ENCODE assay signal across 30 mouse cellular contexts in the genomic region with DNA sequence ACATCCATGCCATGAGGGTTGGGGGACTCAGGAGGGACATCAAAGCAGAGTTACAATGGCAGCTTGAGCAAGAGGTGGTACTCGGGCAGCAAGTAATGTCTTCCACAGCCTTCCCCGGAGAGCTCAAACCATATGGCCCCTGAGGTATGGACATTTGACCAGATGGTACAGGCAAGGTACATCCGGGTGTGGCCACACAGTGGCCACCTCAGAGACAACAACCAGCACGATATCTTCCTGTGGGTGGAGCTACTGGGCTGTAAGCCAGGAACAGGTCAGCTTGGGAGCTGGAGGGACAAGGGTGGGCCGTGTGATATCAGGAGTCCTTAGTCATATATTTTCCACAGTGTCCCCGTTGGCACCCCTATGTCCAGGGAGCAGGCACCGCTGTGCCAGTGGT. TPM values are rescaled to one million over a fixed set of nuclear protein-coding genes. Genes with fewer than 3 reads are reported as not detected.
DNase-seq lines count a peak whose midpoint lies in the region; TF ChIP-seq lines count a peak whose summit lies in the region.
"Had no signal": no experiment of that assay in that cellular context is flagged by ENCODE, and none has a peak within 500 bp of the region (broad histone marks: within the 10 kb centered on the region; RNA-seq: fewer than 3 reads in every experiment).

No protein-coding gene starts in this region.

- no peaks in the 10 kb centered on the region for H3K36me3 ChIP-seq in limb, embryonic 10.5 days
- H3K36me3 ChIP-seq: heart, embryonic 12.5 days; hindbrain, embryonic 13.5 days; kidney, embryonic 15.5 days; limb, embryonic 15.5 days; liver, embryonic 13.5 days; midbrain, embryonic 12.5 days; neural tube, embryonic 12.5 days had no signal

- H3K4me1 ChIP-seq in cerebellum, adult 2 months (ENCODE audit: control insufficient read depth, insufficient read depth, low read length) = peaks cover 18% of the 10 kb centered on the region
- peaks cover 18% of the 10 kb centered on the region for H3K4me1 ChIP-seq in limb, embryonic 10.5 days
- H3K4me1 ChIP-seq: heart, embryonic 12.5 days; hindbrain, embryonic 13.5 days; limb, embryonic 15.5 days; neural tube, embryonic 12.5 days had no signal

- no peak overlapping the region for H3K27ac ChIP-seq in cerebellum, adult 2 months (ENCODE audit: insufficient read depth, low read length)
- peak overlapping the region; percentile 32 for H3K27ac ChIP-seq in limb, embryonic 10.5 days
- H3K27ac ChIP-seq: heart, adult 2 months; hindbrain, embryonic 13.5 days; kidney, embryonic 15.5 days; limb, embryonic 15.5 days; liver, embryonic 13.5 days; macrophage; midbrain, embryonic 12.5 days; neural tube, embryonic 12.5 days; stomach, postnatal 0 days had no signal

- H3K9me3 ChIP-seq in limb, embryonic 10.5 days (replicated peaks) = no peaks in the 10 kb centered on the region
- H3K9me3 ChIP-seq: heart, embryonic 12.5 days; hindbrain, embryonic 13.5 days; kidney, embryonic 15.5 days; limb, embryonic 15.5 days; liver, embryonic 13.5 days; midbrain, embryonic 12.5 days; neural tube, embryonic 12.5 days had no signal

- peak in 1 of 2 experiments; percentile 42 for DNase-seq in cerebellum, adult 2 months
- no peak for DNase-seq in cerebellum, adult 8-10 months
- DNase-seq in brain, adult 2 months (ENCODE audit: low read depth, low spot score) = peak; percentile 58
- peak; percentile 28 to 30 for DNase-seq in cerebellum, postnatal 25 days
- DNase-seq in limb, embryonic 10.5 days (ENCODE audit: low spot score) = no peak
- DNase-seq in kidney, postnatal 4 days = no peak
- no peak for DNase-seq in urinary bladder, postnatal 25 days (ENCODE audit: low spot score)
- DNase-seq: adrenal gland, postnatal 14 days; embryo, embryonic 11 days; forebrain, postnatal 0 days; heart, adult 2 months; heart, postnatal 4 days; kidney, adult 18-20 months; layer of hippocampus, postnatal 36 days; left cerebral cortex, postnatal 4 days; liver, embryonic 13.5 days; lung, adult 18-20 months; right cerebral cortex, adult 18-20 months; thymus, adult 18-20 months; thymus, postnatal 36 days had no signal

- TF ChIP-seq POLR2A in cerebellum, adult 2 months (IDR thresholded peaks at IDR 0.05; ENCODE audit: borderline replicate concordance, insufficient read depth, low read length) = no peak

- peak; percentile 24; the same call in 1 of the 2 replicates for TF ChIP-seq CTCF in cerebellum, adult 2 months (IDR thresholded peaks at IDR 0.05; ENCODE audit: borderline replicate concordance, insufficient read depth, low read depth, low read length)

- H3K4me3 ChIP-seq in cerebellum, adult 2 months (replicated peaks; ENCODE audit: insufficient read depth, low read depth, low read length) = no peak overlapping the region
- H3K4me3 ChIP-seq in limb, embryonic 10.5 days = no peak overlapping the region
- H3K4me3 ChIP-seq: erythroblast, embryonic 14.5 days; heart, adult 2 months; heart, embryonic 12.5 days; hindbrain, embryonic 13.5 days; kidney, embryonic 15.5 days; limb, embryonic 15.5 days; liver, embryonic 13.5 days; midbrain, embryonic 12.5 days; myocyte; neural tube, embryonic 12.5 days had no signal

- 33% methylated on average over 7 of the region's 7 CpGs for WGBS in cerebellum, adult 2 months
- 82% methylated on average over 7 of the region's 7 CpGs for WGBS in limb, embryonic 10.5 days

- H3K27me3 ChIP-seq in cerebellum, adult 2 months (ENCODE audit: control insufficient read depth, insufficient read depth, low read length) = no peaks in the 10 kb centered on the region
- no peaks in the 10 kb centered on the region for H3K27me3 ChIP-seq in limb, embryonic 10.5 days (ENCODE audit: low read depth, poor library complexity, severe bottlenecking)
- H3K27me3 ChIP-seq: heart, embryonic 12.5 days; hindbrain, embryonic 13.5 days; kidney, embryonic 15.5 days; limb, embryonic 15.5 days; liver, embryonic 13.5 days; midbrain, embryonic 12.5 days; neural tube, embryonic 12.5 days had no signal

RNA-seq across cellular contexts. Expression of gene Sspo, which starts 19.5 kb away (rescaled TPM):
- 3.7 and 5.0 TPM in 2 replicates for polyA plus RNA-seq in cerebellum, adult 2 months (2012; rRNA removed)
- 0.20 and 0.45 TPM in 2 replicates for polyA plus RNA-seq in limb, embryonic 10.5 days (2016; fragmentation: Nextera tagmentation; extraction: Ambion mirVana)
- polyA plus RNA-seq: erythroblast, embryonic 14.5 days; macrophage had no signal

RNA-seq across cellular contexts. Expression of gene Zfp467, which starts 21.9 kb away (rescaled TPM):
- polyA plus RNA-seq in cerebellum, adult 2 months (2012; rRNA removed) = 80.4 and 93.2 TPM in 2 replicates
- 11.0 and 19.6 TPM in 2 replicates for polyA plus RNA-seq in limb, embryonic 10.5 days (2016; fragmentation: Nextera tagmentation; extraction: Ambion mirVana)

Comparison
In these comparisons a context has a peak if more than half of its experiments do, and no peak if none do; other contexts are left out.
1. DNase-seq: peak in brain, adult 2 months (single experiment) and cerebellum, postnatal 25 days (2 of 2); none in cerebellum, adult 8-10 months (single experiment), limb, embryonic 10.5 days (single experiment), kidney, postnatal 4 days (0 of 2) and urinary bladder, postnatal 25 days (single experiment).